Mouse (Mus musculus) heart, postnatal 0 days (tissue): ENCODE measurements at regions not wholly inside any gene's neighbourhood (a gene's known extent, or its start where the extent isn't known, plus 50 kb on each side); places are given as distances from the start of the nearest gene placed in this dataset.

Experiments
- CTCF ChIP-seq: IDR thresholded peaks from 2 replicates; pipeline ENCODE4 v1.5.1; 2016; ENCODE audit warnings: antibody characterized with exemption, control low read depth, low read depth
- EP300 ChIP-seq: IDR thresholded peaks from 2 replicates; pipeline ENCODE4 v1.6.1; 2016; ENCODE audit warnings: antibody characterized with exemption, low read depth

- TF ChIP-seq CTCF = no peak
- TF ChIP-seq EP300 = no peak
These were observed 279.6 kb downstream of the Gm21863 start for GRCm38 (mm10) chr12:20233871-20234307.
